Mouse (Mus musculus) olfactory bulb, adult 2 months (tissue): ENCODE results near the gene Snph.

ENCODE experiments used
- CTCF ChIP-seq: fragments of 200-500 bp; IDR thresholded peaks from 2 replicates; pipeline ENCODE4 v1.5.1; 2012; ENCODE audit warnings: low read depth, mild to moderate bottlenecking, low read length, moderate library complexity; ENCODE audit not compliant: insufficient read depth
- POLR2A ChIP-seq: fragments of 200-500 bp; IDR thresholded peaks from 2 replicates; pipeline ENCODE4 v1.6.1; 2012; ENCODE audit warnings: mild to moderate bottlenecking, low read depth, low read length, moderate library complexity; ENCODE audit not compliant: insufficient read depth

GRCm38 (mm10) chr2:151544673-151545072 is 87.7 kb downstream of the Snph start:
- TF ChIP-seq POLR2A (no peak), CTCF (no peak)
